Mouse (Mus musculus): ENCODE data around the gene Thsd4. TPM values are rescaled to one million over a fixed set of nuclear protein-coding genes. Genes with fewer than 3 reads are reported as not detected.

The Thsd4 gene
- total RNA-seq, 2 experiments from 2014 or later, result 4.3 to 5.6 TPM

- no peak for DNase-seq (ENCODE audit: low spot score in 2 of 2)
Observed at GRCm38 (mm10) chr9:60384751-60385150, 137.1 kb downstream of the Thsd4 start.

DNA sequence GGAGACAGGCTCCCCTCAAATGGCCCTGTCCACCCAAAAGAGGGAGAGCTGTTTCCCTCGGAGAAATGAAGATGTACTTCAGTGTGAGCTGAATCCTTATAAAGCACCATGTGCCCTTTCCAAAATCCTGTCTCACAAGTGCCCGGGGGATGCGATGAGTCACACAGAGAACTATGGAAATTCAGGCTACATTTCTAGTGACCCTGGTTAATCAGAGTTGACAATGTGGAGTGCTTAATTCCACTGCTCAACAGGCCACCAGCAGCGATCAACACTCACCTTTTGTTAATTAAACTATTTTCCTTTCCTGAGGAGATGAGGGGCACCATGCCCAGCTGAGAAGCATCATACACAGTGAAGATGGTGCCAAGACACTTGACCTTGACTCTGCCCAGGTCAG lies 138.9 kb downstream of the Thsd4 start:
- DNase-seq (ENCODE audit: low spot score in 2 of 2), result no peak

GRCm38 (mm10) chr9:60382526-60382925 lies 139.3 kb downstream of the Thsd4 start:
- DNase-seq (ENCODE audit: low spot score in 2 of 2), result peak in 1 of 2 experiments; percentile 17

- no peak for DNase-seq (ENCODE audit: low spot score in 2 of 2)
Observed at GRCm38 (mm10) chr9:60381010-60381409, 140.8 kb downstream of the Thsd4 start.

GRCm38 (mm10) chr9:60380550-60380949 lies 141.3 kb downstream of the Thsd4 start:
- DNase-seq (ENCODE audit: low spot score in 2 of 2), result no peak

DNA sequence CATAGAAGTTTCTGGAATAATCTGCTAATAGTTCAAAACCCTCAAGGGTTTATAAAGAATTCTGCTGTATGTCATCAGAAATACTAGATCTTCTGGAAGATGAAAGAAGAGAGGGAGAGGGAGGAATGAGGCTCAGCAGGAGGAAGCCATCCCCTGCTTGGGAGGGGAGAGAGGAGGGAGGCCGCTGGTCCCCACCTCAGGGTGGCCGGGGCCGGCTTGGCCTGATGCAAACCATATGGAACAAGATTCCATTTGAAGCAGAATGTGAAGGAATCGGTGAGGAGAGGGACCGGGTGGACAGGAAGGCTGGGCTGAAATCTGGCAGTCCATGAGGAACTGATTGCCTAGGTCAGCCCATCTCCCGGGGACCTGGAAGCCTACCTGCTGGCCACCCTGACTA lies 143.6 kb downstream of the Thsd4 start:
- no peak for DNase-seq (ENCODE audit: low spot score in 2 of 2)

DNA sequence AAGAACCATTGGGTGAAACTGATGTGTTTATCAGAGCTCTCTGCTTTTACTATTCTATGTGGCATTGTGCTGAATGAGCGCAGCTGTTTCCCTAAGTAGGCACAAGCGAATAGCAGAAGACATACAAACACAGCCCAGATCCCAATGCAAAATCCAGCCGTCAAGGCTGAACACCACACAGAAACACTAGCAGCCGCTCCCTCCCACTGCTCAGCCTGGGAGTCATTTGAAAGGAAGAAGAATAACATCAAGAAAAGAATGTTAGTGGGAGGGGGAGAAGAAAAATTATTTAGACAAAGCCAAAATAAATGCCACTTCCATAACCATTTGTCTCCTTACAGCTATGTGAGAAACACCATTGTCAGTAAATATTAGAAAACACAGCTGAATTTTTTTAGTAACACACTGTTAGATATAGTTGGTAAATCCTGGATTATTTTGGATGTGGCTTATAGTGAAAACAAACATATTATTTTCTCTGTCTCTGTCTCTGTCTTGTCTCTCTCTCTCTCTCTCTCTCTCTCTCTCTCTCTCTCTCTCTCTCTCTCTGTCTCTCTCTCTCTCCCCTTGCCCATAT lies 148.6 kb downstream of the Thsd4 start:
- peak in 1 of 2 experiments; percentile 18 for DNase-seq (ENCODE audit: low spot score in 2 of 2)

DNA sequence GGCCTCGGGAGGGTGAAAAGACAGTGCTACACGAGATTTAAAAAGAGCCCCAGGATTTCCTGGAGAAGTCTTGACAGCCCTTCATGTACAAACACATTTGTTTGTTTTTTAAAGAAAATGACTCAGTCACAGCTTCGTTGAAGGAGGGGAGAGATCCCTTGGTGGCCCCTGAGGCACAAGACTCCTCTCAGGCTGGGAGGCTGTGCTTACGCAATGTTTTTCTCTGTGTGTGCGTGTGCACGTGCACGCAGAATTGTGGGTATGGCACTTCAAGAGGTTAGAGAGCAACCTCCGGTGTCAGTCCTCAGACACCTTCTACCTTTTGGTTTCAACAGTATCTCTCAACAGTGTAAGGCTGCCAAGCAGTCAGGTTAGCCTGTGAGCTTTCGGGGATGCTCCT lies 153.3 kb downstream of the Thsd4 start:
- no peak for DNase-seq (ENCODE audit: low spot score in 2 of 2)

DNA sequence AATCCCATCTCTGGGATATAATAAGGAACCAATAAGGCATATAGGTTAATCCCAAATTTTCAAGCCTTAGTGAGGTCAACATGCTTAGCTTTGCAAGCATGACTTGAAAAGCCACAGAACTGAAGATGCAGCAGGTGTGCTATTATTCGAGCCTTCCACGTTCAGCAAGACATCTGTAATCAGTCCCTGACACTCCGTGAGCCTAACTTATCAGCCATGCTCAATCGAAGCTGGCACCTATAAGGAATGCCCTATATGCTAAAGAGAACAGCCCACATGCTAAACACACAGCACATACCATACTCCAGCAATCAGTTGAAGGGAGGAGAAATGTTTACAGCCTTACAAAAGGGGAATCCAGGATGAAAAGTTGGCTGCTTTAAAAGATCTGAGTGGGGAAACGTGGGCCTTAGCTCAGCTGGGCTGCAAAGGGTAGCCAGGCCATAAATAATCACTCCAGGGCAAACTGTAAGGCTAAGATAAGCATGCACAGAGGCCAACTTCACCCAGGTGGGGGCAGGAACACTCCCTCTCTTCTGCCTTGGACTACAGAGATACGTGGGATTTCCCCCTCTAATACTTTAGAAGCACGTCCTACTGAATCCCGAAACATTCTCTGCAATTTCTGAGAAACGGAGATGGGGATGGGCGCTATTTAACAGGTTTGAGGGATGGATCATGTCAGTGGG lies 154.1 kb downstream of the Thsd4 start:
- no peak for DNase-seq (ENCODE audit: low spot score in 2 of 2)

DNA sequence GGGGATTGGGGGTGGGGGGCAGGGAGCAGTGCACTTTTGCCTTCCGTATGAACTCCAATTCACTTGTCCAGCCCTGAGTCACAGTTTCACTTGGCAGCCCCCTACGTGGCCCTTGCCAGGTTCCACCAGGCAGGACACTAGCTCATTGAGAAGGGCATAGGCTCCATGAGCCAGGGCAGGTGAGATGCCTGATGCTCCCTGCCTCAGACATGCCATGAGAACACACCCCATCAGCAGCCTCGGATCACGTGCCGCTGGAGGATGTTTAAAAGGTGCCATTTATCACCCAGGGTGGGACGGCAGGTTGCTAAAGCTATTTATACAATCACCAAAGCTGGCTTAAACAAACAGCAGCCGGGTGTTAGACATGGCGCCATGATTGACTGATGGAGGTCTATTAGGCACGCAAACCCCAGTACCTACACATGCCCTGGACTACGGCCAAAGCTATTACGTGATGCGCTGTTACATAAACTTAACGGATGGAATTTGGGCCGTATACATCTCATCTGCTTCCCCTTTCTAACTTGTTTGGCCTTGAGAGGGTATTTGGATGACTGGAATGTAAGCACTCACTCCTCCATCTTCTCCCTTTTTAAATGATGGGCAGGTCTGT lies 157.6 kb downstream of the Thsd4 start:
- no peak for DNase-seq (ENCODE audit: low spot score in 2 of 2)

- no peak for DNase-seq (ENCODE audit: low spot score in 2 of 2)
Observed at GRCm38 (mm10) chr9:60352351-60352750, 169.5 kb downstream of the Thsd4 start.

- no peak for DNase-seq (ENCODE audit: low spot score in 2 of 2)
Observed at GRCm38 (mm10) chr9:60351153-60351552, 170.7 kb downstream of the Thsd4 start.

GRCm38 (mm10) chr9:60336147-60336546 lies 185.7 kb downstream of the Thsd4 start:
- no peak for DNase-seq (ENCODE audit: low spot score in 2 of 2)

GRCm38 (mm10) chr9:60335455-60335854 lies 186.4 kb downstream of the Thsd4 start:
- DNase-seq (ENCODE audit: low spot score in 2 of 2), result no peak

DNA sequence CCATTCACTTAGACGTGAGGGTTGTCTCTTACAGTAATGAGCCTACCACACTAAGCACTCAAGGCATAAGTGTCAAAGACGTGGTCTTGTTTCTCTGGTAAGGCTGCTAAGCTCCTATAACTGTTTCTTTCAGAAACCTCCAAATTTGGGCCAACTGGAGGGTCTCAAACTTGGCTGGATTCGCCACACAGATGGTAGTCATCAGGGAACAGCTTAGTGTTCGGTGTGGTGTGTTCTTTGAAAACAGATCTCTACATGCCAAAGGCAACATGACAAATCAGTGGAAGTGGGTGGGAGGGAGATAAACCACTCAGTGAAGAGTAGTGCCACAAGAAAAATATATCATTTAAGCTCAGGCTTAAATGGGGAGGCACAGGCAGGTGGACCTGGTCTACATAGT lies 191.9 kb downstream of the Thsd4 start:
- no peak for DNase-seq (ENCODE audit: low spot score in 2 of 2)

- DNase-seq (ENCODE audit: low spot score in 2 of 2), result no peak
Observed at GRCm38 (mm10) chr9:60324716-60325115, 197.1 kb downstream of the Thsd4 start.

DNA sequence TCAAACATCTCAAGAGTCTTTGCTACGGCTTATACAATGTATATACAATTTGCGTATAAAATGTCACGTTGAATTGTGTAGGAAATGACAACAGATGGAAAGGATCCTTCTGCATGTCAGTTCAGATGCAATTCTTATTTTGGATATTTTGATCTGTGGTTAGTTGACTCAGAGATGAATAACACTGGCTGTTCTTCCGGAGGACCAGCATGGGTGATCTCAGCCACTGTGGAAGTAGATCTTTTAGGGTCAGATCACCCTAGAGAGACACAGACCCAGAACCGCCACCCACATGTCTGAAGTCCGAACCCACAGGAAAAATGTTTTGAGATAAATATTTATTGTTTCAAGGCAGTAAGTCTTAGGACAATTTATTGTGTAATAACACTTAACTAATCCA lies 198.4 kb downstream of the Thsd4 start:
- DNase-seq (ENCODE audit: low spot score in 2 of 2), result no peak

DNA sequence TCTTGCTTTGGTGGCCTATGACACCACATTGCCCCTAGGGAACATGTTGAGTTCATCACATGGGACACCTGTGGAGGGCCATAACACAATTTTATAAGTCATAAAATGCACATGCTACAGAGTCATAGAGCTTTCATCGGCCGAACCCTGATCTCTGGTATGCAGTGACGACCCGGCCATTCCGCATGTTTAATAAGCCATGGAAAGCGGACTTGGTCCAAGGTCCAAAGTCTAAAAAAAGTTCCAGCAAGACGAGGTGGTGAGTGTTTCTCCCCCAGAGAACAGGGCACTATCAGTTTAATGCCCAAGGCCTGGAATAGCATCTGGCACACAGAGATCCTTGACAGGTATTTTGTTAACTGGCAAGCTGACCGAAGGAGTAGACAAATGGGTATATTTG lies 204.6 kb downstream of the Thsd4 start:
- DNase-seq (ENCODE audit: low spot score in 2 of 2), result no peak

GRCm38 (mm10) chr9:60316510-60316909 lies 205.3 kb downstream of the Thsd4 start:
- no peak for DNase-seq (ENCODE audit: low spot score in 2 of 2)

GRCm38 (mm10) chr9:60315533-60315932 lies 206.3 kb downstream of the Thsd4 start:
- DNase-seq (ENCODE audit: low spot score in 2 of 2), result no peak

GRCm38 (mm10) chr9:60313661-60314060 lies 208.2 kb downstream of the Thsd4 start:
- DNase-seq (ENCODE audit: low spot score in 2 of 2), result no peak

DNA sequence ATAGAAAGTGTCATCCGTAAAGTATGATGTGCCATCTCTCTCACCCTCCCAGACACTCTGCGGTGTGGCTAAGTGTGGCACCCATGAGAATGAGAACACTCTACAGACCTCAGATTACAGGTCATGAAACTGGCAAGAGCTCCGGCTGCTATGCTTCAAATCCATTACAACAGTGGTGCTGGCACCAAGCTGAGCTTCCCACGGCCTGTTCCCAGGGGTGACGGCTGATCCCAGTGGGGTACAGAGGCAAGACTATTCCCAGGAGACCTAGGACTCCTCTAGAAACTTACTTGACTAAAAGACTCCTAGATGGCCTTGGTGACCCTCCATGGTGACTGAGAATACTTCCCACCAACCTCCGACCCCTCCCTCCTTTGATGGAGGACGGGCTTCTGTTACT lies 209.2 kb downstream of the Thsd4 start:
- no peak for DNase-seq (ENCODE audit: low spot score in 2 of 2)
